Mouse (Mus musculus): ENCODE data around the gene Sh2b2. TPM values are rescaled to one million over a fixed set of nuclear protein-coding genes. Genes with fewer than 3 reads are reported as not detected.
A peak's percentile ranks its signal among the peaks of the same experiment; 100 is the strongest.

The Sh2b2 gene
- total RNA-seq, 2 experiments from 2014 or later, result 8.0 to 9.7 TPM

DNA sequence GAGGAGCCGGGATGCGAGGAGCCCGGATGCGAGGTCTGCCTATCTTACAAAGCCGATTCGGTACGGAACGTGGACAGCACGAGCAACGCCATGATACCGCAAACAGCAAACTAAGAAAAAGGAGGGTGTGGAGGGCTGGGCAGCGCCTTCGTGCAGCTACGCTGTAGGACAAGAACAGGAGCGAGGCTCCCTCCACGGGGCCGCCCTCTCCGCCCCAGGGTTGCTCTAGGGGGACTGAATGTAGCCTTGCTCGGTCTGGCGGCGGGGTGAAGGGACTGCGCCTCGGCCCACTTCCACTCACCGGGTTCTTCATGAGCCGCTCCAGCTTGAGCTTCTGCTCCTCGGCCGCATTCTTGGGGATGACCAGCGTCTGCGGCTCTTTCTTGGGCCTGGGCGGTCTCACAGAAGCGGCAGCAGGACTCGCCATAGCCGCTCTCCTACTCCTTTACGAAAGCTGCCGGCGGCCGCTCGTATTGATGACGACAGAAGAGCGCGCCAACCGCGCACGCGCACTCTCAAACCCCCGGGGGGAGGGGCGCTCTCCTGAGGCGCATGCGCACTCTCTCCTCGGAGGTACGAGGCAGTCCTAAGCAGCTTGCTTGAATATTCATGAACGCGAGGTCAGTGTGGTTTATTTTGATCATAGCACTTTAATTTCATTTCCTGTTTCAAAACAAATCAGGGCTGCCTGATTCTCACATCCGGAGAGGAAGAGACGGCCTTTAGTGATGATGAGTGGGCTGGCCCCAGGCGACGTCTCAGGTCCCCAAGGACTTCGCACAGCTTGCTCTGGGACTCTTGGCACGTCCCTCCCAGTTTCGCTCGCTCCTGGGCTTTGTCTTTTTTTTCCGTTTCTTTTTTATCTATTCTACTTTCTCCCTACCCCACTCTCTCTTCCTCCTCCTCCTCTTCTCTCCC, 47.6 kb downstream of the Sh2b2 start, which contains the start of gene Prkrip1:
Gene Prkrip1, minus strand, starts transcription at position 490 of the 918 bp plus-strand sequence.
- DNase-seq (ENCODE audit: low spot score in 2 of 2), result peak; percentile 94
- intact Hi-C loops (cut with DNase I), result no loop called here

DNA sequence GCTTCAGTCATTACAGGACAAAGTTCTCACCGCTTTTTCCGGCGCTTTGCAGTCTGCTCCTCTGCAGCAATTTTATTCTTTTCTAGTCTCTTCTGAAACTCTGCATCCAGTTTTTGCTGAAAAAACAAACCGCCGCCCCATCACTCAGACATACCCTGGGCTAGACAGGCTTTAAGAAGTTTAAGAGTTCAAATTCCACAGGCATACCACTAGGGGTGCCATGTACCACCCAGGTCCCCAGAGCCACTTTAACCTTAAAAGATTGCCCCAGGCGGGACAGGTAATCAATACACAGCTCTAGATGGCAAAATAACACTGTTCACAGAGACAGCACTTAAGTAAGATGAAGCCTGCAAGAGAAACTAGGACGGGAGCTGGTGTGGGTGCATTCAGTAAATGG, 54.5 kb downstream of the Sh2b2 start:
- DNase-seq (ENCODE audit: low spot score in 2 of 2), result no peak
- intact Hi-C loops (cut with DNase I), result no loop called here

DNA sequence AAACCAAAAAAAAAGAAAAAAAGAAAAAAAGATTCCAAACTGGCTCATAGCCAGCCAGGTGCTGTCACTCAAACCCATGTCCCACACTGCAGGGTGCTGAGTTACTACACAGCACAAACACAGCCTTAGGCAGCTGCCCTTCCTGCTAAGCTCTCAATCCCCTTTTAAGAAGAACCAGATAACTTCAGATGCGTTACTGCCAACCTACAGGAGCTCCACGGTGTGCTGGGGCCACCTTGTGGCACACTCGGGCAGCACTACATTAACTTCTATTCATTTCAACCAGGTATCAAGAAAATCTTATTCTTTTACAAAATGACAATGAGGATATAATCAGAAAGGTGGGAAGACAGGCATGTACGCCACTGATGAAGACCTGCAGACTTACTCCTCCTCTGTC, 59.6 kb downstream of the Sh2b2 start:
- peak in 1 of 2 experiments; percentile 43 for DNase-seq (ENCODE audit: low spot score in 2 of 2)
- intact Hi-C loops (cut with DNase I), result loop anchor here (2.0 kb wide), 1 partner anchor 52 kb away; no protein-coding TSS in a partner anchor

DNA sequence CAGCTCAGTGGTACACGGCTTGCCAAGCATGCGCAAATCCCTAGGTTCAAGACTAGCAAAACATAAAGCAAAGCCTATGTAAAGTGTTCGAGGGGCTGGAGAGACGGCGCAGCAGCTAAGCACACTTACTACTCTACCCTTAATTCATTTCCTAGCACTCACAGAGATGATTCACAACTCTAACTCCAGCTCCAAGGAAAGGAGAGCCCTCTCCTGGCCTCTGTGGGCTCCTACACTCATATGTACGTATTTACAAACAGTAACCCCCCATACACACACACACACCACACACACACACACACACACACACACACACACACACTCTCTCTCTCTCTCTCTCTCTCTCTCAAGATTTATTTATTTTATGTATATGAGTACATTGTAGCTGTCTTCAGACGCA, 62.6 kb downstream of the Sh2b2 start:
- intact Hi-C loops (cut with DNase I), result no loop called here

DNA sequence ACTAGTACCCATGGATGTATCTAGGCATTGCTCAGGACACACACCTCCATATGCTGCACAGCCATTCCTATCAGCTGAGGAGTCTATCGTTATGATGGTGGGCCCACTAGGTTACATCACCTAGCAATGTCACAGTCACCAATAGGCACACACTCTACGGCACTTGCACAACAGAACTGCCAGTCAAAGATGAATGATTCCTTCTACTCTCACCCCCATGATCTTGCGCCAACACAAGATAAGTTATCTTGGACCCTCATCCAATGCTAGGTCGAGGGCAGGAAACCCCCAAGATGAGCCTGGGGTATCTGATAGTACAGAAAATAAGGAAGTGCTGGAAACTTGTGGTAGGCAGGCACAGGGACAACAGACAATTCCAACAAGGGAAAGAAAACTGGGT, 63.5 kb downstream of the Sh2b2 start:
- no peak for DNase-seq (ENCODE audit: low spot score in 2 of 2)
- intact Hi-C loops (cut with DNase I), result no loop called here

More for the DNA sequence above, 62.6 kb downstream of the Sh2b2 start:
- no peak for DNase-seq (ENCODE audit: low spot score in 2 of 2)

DNA sequence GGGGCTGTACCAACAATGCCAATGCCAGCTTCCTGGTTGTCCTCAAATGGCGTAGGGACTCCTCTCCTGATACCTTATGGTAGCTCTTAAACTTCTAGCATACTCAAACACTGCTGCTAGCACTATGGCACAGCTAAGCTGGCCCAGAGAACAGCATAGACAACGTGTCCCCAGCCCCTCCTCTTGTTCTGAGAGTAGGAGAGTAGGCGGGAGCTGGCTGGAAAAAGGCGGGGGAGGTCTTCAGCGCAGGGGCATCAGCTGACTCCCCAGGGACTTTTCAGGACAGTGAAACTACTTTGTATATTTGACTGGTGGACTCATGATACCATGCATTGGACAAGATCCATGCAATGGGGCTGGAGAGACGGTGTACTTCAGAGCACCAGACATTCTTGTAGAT, 64.3 kb downstream of the Sh2b2 start:
- DNase-seq (ENCODE audit: low spot score in 2 of 2), result peak; percentile 59
- intact Hi-C loops (cut with DNase I), result no loop called here

DNA sequence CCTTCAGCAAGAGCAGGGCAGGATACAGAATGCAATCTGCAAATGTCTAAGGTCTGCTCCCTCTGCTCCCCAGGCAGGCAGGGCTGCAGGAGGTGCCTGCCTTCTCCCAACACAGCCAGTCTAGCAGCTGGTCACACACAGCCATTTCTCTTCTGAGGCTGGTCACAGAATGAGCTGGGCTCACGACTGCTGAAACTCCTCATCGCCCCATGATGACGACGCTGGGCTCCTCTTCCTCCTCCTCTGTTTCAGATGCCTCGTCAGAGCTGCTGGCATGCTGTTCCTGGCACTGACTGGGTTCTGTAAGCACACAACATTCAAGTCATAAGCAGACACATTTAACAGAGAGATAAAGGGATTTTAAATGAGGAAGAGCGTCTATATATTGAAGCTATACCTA, 65.2 kb downstream of the Sh2b2 start:
- peak in 1 of 2 experiments; percentile 15 for DNase-seq (ENCODE audit: low spot score in 2 of 2)
- intact Hi-C loops (cut with DNase I), result no loop called here

DNA sequence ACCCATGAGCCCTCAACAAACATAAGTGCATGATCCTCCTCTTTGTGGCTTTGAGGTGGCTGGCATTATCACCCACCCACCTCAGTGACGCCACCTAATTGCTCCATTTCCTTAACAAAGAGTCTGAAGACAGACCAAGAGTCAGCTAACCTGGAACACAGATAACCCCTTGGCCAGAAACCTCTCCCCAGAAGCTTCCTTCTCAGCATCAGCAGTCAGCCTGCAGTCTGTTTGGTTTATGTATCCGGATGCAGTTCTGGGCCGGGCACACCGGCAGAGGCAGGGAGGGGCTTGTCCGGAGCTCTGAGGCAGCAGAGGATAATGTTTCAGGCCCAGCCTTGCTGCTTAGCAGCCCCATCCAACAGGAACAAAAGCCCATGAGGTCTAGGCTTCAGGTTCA, 66.8 kb downstream of the Sh2b2 start:
- intact Hi-C loops (cut with DNase I), result no loop called here
- no peak for DNase-seq (ENCODE audit: low spot score in 2 of 2)

DNA sequence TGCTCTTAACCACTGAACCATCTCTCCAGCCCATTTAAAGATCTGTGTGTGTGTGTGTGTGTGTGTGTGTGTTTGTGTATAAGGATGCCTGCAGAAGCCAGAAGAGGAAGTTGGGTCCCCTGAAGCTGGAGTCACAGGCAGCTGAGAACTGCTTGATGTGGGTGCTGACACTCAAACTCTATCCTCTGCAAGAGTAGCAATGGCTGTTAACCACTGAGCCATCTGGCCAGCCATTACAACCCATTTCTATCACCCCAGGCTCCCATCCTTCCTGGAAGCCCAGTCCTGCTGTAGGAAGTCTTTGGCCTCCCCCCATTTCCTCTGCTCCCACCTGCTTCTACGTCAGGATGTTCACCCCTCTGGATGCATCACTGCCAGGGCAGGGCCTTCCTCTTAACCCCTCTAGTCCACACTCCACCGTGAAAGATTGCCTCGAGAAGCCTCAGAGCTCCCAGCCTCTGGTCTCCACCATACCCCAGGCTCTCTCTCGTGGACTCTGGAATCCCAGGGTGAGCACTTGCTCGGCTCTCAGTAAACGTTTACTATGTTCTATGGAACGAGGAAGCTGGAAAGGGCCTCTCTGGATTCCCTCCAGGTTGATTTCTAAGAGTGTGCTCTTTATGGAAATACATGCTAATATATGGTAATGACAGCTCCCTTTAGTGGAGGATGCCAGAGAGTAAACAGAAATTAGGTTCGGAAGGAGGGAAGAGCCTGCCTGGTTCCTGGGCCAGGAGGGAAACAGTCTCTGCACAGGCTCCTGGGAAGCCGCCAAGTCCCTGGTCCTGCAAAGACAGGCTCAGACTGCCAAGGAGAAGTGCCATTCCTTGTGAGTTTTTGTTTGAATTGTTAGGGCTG, 72.5 kb downstream of the Sh2b2 start:
- peak; percentile 55 to 66 for DNase-seq (ENCODE audit: low spot score in 2 of 2)
- intact Hi-C loops (cut with DNase I), result no loop called here

DNA sequence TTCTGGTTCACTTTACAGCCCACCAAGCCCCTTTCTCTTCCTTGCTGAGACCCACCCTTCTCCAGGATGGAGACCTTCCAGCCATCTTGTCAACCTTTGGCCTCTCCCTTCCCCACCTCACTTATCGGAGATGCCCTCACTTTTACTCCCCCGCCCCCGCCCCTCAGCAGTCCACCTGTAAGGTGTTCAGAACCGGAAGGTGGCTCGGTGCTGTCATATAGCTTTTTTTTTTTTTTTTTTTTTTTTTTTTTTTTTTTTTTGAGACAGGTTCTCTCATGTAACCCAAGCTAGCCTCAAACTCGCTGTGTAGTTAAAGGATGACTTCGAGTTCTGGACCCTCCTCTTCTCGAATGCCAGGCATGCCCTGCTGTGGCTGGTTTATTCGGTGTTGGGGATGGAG, 73.4 kb downstream of the Sh2b2 start:
- DNase-seq (ENCODE audit: low spot score in 2 of 2), result no peak
- intact Hi-C loops (cut with DNase I), result no loop called here

DNA sequence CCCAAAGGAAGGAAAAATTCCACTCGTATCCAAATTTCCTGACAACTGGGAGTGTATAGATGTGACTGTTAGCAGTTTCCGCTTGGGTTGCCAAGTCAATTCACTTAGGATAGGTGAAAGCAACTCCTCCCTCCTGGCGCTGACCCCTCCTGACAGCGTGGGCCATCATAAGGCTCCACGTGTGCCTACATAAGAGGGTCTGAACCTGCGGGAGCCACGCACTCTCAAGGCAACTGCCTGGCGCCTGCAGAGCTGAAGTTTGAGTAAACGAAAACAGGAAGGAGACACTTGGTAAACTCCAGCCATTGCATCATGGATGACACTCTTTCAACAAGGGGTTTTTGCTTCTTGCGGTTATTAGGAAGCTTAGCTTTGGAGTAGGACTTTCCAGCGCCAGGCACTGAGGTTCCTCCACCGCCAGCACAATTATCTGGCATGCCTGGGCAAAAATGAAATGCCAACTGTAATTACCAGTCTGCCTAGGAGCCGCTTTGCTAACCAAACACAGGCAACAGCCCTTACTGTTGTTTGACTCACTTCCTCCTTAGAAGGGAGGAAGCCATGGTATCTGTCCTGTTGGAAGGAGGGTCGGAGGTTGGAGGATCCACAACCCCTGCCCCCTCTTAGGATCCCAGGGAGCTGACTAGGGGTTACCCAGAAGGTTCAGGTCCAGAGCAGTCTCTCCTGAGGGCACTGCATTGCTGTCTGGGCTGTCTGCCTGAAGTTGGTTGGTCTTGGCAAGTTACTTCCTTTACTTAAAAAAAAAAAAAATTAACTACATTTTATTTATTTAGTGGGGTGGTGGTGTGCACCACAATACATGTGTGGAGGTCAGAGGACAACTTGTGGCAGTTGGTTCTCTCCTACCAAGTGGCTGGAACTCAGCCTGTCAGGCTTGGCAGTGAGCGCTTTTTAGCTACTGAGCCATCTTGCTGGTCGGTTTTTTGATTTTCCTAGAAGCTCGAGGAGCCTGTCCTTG, 74.7 kb downstream of the Sh2b2 start:
- peak in 1 of 2 experiments; percentile 15 for DNase-seq (ENCODE audit: low spot score in 2 of 2)
- intact Hi-C loops (cut with DNase I), result no loop called here

DNA sequence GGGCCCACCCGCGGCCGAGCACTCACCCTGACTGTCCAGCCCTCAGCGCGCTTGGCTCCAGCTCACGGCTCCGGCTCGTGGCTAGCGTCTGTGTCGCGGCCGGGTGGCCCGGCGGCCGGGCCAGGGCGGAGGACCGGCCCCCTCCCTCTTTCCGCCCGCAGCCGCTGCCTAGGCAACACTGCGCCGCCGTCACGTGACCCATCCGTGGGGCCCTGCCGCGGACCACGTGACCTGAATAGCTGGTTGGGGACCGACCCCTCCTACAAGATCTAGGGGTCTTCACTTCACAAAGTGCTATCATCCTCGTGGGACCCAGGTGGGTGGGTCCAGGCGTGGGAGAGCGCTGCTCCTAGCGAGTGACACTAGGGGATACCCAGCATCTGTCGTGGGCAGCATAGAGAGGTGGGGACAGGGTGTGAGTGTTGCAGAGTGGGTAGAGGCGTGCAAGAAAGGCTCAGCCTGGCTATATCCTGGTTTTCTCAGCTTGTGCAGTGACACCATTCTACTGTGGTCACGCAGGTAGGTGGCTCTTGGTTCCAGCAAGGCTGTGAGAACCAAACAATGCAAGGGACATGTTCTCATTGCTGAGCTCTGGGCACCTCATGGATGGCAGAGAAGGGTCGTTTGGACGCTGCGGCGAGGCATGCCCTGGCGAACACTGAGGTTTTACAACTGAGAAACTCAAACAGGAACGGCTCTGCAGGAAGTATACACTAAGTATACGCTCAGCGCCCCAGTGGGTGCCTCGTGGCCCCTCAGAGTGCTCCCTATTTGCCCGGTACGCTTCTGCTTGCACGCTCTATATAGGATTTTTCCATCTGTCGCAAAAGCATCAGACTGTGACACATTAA, 75.6 kb downstream of the Sh2b2 start, which contains the start of gene Orai2:
Gene Orai2, minus strand, starts transcription at position 202 of the 851 bp plus-strand sequence.
- intact Hi-C loops (cut with DNase I), result no loop called here
- DNase-seq (ENCODE audit: low spot score in 2 of 2), result peak; percentile 84 to 86

DNA sequence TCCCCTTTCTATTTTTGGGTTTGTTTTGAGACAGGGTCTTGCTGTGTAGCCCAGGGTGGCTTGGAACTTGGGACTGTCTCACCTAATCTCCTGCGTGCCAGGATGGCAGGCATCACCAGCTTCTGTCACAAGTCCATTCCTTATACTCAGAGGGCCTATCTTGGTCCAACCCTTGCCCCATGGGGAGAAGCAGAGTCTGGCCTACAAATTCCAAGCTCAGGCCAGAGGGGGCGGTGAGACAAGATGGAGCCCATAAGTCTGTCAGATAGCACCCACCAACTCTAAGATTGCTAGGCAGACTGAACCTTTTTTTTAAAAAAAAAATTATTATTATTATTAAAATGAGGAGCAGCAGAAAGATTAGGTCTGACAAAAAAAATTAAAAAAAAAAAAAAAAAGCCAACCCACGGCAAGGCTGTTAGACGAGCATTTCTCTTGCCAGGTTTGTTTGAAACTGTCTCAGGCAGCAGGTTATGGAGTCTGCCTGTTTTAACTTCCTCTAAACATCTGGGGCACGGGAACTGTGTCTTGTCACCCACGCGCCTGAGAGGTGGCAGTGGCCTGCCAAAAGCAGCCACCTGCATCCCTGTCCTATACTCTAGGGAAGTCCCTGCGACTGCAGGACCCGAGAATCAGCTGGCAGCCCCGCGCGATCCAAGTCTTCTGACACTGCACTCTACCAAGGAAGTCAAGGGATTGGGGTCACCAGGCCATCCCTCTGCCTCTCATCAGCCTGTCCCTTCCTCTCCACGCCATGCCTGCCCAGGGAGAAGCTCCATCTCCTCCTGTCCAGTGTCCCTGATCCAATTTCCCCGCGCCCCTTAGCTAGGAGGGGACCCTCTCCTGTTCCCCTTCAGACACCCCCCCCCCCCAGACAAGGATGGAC, 76.5 kb downstream of the Sh2b2 start:
- DNase-seq (ENCODE audit: low spot score in 2 of 2), result peak; percentile 52 to 53
- intact Hi-C loops (cut with DNase I), result no loop called here

Measured in left cerebral cortex, postnatal 36 days (tissue).